Mouse (Mus musculus) left cerebral cortex, adult 11 months (tissue): ENCODE data around the gene Nqo2.
"Not testable (repeated sequence)": the region's sequence is repeated elsewhere in the genome, so short reads cannot be mapped to it uniquely, and the experiment has no call there.

Experiments
- DNase-seq: peaks from one replicate; pipeline ENCODE4 v3.0.0; 2022; ENCODE audit warnings: low spot score

The Nqo2 gene

GRCm38 (mm10) chr13:33964206-33965046 lies at the start of gene Nqo2:
Nqo2 (plus strand) TSS chr13:33964687.
- peak; percentile 37 for DNase-seq

- DNase-seq: no peak
Observed at GRCm38 (mm10) chr13:33921041-33921440, 43.4 kb upstream of the Nqo2 start.

GRCm38 (mm10) chr13:33921699-33922098 lies 42.8 kb upstream of the Nqo2 start:
- DNase-seq: no peak

GRCm38 (mm10) chr13:33930281-33930680 lies 34.2 kb upstream of the Nqo2 start:
- no peak for DNase-seq

GRCm38 (mm10) chr13:33930912-33931311 lies 33.6 kb upstream of the Nqo2 start:
- no peak for DNase-seq

GRCm38 (mm10) chr13:33934743-33935142 lies 29.7 kb upstream of the Nqo2 start:
- DNase-seq: no peak

GRCm38 (mm10) chr13:33935465-33936181 lies 28.9 kb upstream of the Nqo2 start:
- DNase-seq: peak; percentile 7

- no peak for DNase-seq
Observed at GRCm38 (mm10) chr13:33937151-33937550, 27.3 kb upstream of the Nqo2 start.

- DNase-seq: not testable (repeated sequence)
Observed at GRCm38 (mm10) chr13:33937587-33937986, 26.9 kb upstream of the Nqo2 start.

- no peak for DNase-seq
Observed at GRCm38 (mm10) chr13:33941288-33941808, 23.1 kb upstream of the Nqo2 start.

- no peak for DNase-seq
Observed at GRCm38 (mm10) chr13:33942212-33942779, 22.2 kb upstream of the Nqo2 start.

GRCm38 (mm10) chr13:33951308-33952074 lies 13.0 kb upstream of the Nqo2 start:
- DNase-seq: no peak

GRCm38 (mm10) chr13:33952075-33952449 lies 12.4 kb upstream of the Nqo2 start:
- DNase-seq: no peak

- DNase-seq: no peak
Observed at GRCm38 (mm10) chr13:33952947-33953346, 11.5 kb upstream of the Nqo2 start.

- peak; percentile 31 for DNase-seq
Observed at GRCm38 (mm10) chr13:33956571-33957421, 7.7 kb upstream of the Nqo2 start.

GRCm38 (mm10) chr13:33959771-33960170 lies 4.7 kb upstream of the Nqo2 start:
- DNase-seq: no peak

GRCm38 (mm10) chr13:33965056-33966024 lies 853 bp downstream of the Nqo2 start:
- DNase-seq: no peak

- no peak for DNase-seq
Observed at GRCm38 (mm10) chr13:33966025-33966412, 1.5 kb downstream of the Nqo2 start.

GRCm38 (mm10) chr13:33966574-33966973 lies 2.1 kb downstream of the Nqo2 start:
- DNase-seq: no peak

- DNase-seq: no peak
Observed at GRCm38 (mm10) chr13:33989625-33990024, 25.1 kb downstream of the Nqo2 start.
